Mouse (Mus musculus) thymus, adult 2 months (tissue): ENCODE measurements around the gene Sgo2a.

Experiments
- CTCF ChIP-seq: fragments of 200-500 bp; IDR thresholded peaks from 2 replicates; pipeline ENCODE4 v1.5.1; 2012; ENCODE audit warnings: mild to moderate bottlenecking, control low read depth, low read length, moderate library complexity, borderline replicate concordance; ENCODE audit not compliant: control insufficient read depth, poor library complexity, insufficient read depth; ENCODE audit errors: extremely low read depth
- POLR2A ChIP-seq: fragments of 200-500 bp; IDR thresholded peaks from 2 replicates; pipeline ENCODE4 v1.6.1; 2012; ENCODE audit warnings: mild to moderate bottlenecking, low read length, control low read depth, moderate library complexity; ENCODE audit not compliant: control insufficient read depth, poor library complexity, insufficient read depth; ENCODE audit errors: extremely low read depth

- TF ChIP-seq CTCF (no peak), POLR2A (no peak)
Observed at GRCm38 (mm10) chr1:58062131-58062530, 66.4 kb downstream of the Sgo2a start.
